Mouse (Mus musculus) C2C12 (cell line): ENCODE measurements around the gene A730009L09Rik. TPM values are rescaled to one million over a fixed set of nuclear protein-coding genes. Genes with fewer than 3 reads are reported as not detected.

Experiments used
- polyA plus RNA-seq: library from polyadenylated mRNA; unstranded; fragments of >200 nt; fragmentation: generic; extraction: Trizol; gene quantifications from one replicate; pipeline ENCODE4 v1.2.1, GENCODE M21; 2012; ENCODE audit warnings: missing spikeins

Gene A730009L09Rik
- polyA plus RNA-seq, 1 experiment = not detected

Other genes starting within 250 kb of the A730009L09Rik start
- gene Mrpl39, start 220.6 kb downstream of the A730009L09Rik start, polyA plus RNA-seq = 44.7 TPM